Mouse (Mus musculus) neural tube, embryonic 15.5 days (tissue): Measurements from ENCODE around the gene Tmem127. TPM values are rescaled to one million over a fixed set of nuclear protein-coding genes. Genes with fewer than 3 reads are reported as not detected.
"Not testable (repeated sequence)": the region's sequence is repeated elsewhere in the genome, so short reads cannot be mapped to it uniquely, and the experiment has no call there.

ENCODE experiments used
- ATAC-seq: fragments of 200-750 bp; cut with Nextera tagmentation; 2 replicates; pipeline ENCODE4 v1.8.0; 2017; ENCODE audit warnings: mild to moderate bottlenecking, moderate TSS enrichment, moderate library complexity; ENCODE audit not compliant: low FRiP score
- H3K27ac ChIP-seq: fragments of 300-500 bp; sonication (generic); replicated peaks from 2 replicates; pipeline ENCODE4 v1.5.1; 2015; ENCODE audit warnings: mild to moderate bottlenecking, inconsistent platforms
- H3K27me3 ChIP-seq: fragments of 300-500 bp; sonication (generic); replicated peaks from 2 replicates; pipeline ENCODE4 v1.6.1; 2015; ENCODE audit warnings: inconsistent platforms
- H3K36me3 ChIP-seq: fragments of 300-500 bp; sonication (generic); 2 replicates; pipeline ENCODE4 v1.6.1; 2015; ENCODE audit warnings: inconsistent platforms
- H3K4me1 ChIP-seq: fragments of 300-500 bp; sonication (generic); 2 replicates; pipeline ENCODE4 v1.6.1; 2015; ENCODE audit warnings: inconsistent platforms
- H3K4me2 ChIP-seq: fragments of 300-500 bp; sonication (generic); 2 replicates; pipeline ENCODE4 v1.6.1; 2015; ENCODE audit warnings: inconsistent platforms, mild to moderate bottlenecking, moderate library complexity
- H3K4me3 ChIP-seq: fragments of 300-500 bp; sonication (generic); replicated peaks from 2 replicates; pipeline ENCODE4 v1.5.1; 2015; ENCODE audit warnings: mild to moderate bottlenecking, inconsistent platforms
- H3K9ac ChIP-seq: fragments of 300-500 bp; sonication (generic); replicated peaks from 2 replicates; pipeline ENCODE4 v1.6.1; 2015; ENCODE audit warnings: mild to moderate bottlenecking, inconsistent platforms
- H3K9me3 ChIP-seq: fragments of 300-500 bp; sonication (generic); replicated peaks from 2 replicates; pipeline ENCODE4 v1.6.1; 2016; ENCODE audit warnings: inconsistent platforms
- WGBS: fragments of 180-500 bp; shearing (Covaris S2); methylation state at CpG from one replicate; pipeline ENCODE4 v1.1.7; 2015; ENCODE audit warnings: mixed read lengths; 5-methylcytosine and 5-hydroxymethylcytosine counted together
- polyA plus RNA-seq: library from polyadenylated mRNA; unstranded; fragments of >200 nt; fragmentation: Nextera tagmentation; extraction: Ambion mirVana; gene quantifications from 2 replicates; pipeline ENCODE4 v1.2.1, GENCODE M21; 2015

Tmem127 gene
- polyA plus RNA-seq, 1 experiment from 2014 or later, result 53.8 TPM

GRCm38 (mm10) chr2:127301883-127302282, 54.2 kb downstream of the Tmem127 start:
- no peaks in the 10 kb centered on the region for H3K27me3 ChIP-seq
- peaks cover 44% of the 10 kb centered on the region for H3K36me3 ChIP-seq
- no peak overlapping the region for H3K27ac ChIP-seq
- no peaks in the 10 kb centered on the region for H3K4me1 ChIP-seq
- H3K9ac ChIP-seq, result no peak overlapping the region
- WGBS, result 96% methylated on average over 3 of the region's 3 CpGs
- H3K4me2 ChIP-seq, result no peak overlapping the region
- no peaks in the 10 kb centered on the region for H3K9me3 ChIP-seq
- H3K4me3 ChIP-seq, result no peak overlapping the region
- no peak for ATAC-seq

- not testable (repeated sequence) for ATAC-seq
Measured at GRCm38 (mm10) chr2:127304192-127304591, 56.5 kb downstream of the Tmem127 start.

GRCm38 (mm10) chr2:127304609-127305210, 57.0 kb downstream of the Tmem127 start:
- Histone ChIP-seq H3K9me3 (no peaks in the 10 kb centered on the region), H3K9ac (no peak overlapping the region), H3K27ac (no peak overlapping the region), H3K4me2 (no peak overlapping the region), H3K27me3 (no peaks in the 10 kb centered on the region), H3K4me3 (no peak overlapping the region), H3K36me3 (peaks cover 16% of the 10 kb centered on the region), H3K4me1 (no peaks in the 10 kb centered on the region)
- ATAC-seq, result no peak
- WGBS, result 87% methylated on average over 3 of the region's 3 CpGs

More at GRCm38 (mm10) chr2:127304192-127304591, 56.5 kb downstream of the Tmem127 start:
- not testable (repeated sequence) for H3K4me3 ChIP-seq, H3K9me3 ChIP-seq, H3K4me1 ChIP-seq, H3K27me3 ChIP-seq, H3K9ac ChIP-seq, H3K27ac ChIP-seq, H3K4me2 ChIP-seq
- peaks cover 21% of the 10 kb centered on the region for H3K36me3 ChIP-seq
- WGBS, result 98% methylated on average over 4 of the region's 4 CpGs

GRCm38 (mm10) chr2:127306123-127306522, 58.4 kb downstream of the Tmem127 start:
- Histone ChIP-seq H3K27me3 (no peaks in the 10 kb centered on the region), H3K4me2 (no peak overlapping the region), H3K27ac (no peak overlapping the region), H3K36me3 (0 out of 2 replicates have a peak, but pooled peaks cover 4% of the 10 kb centered on the region), H3K9me3 (no peaks in the 10 kb centered on the region), H3K9ac (no peak overlapping the region), H3K4me3 (no peak overlapping the region), H3K4me1 (no peaks in the 10 kb centered on the region)
- ATAC-seq, result no peak

DNA sequence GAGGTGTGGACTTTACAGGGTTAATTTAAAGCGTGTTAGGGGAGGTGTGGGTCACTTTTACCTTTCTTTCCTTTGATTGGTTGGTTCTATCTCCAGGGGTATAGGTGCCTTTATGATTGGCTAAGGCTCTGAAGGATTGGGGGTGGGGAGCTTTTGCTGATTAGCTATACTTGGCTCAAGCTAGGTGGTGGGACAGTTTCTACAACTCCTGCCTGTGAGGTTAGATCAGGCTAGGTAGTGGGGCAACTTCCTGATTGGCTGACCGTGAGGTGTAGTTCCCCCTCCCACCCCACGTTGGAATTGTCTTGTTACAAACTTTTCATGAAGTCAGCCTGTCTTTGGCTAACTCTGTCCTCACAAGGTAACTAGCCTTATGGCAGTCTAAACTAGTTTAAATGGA, 59.5 kb downstream of the Tmem127 start:
- WGBS, result 46% methylated on average over 3 of the region's 3 CpGs
- ATAC-seq, result no peak
- H3K4me1 ChIP-seq, result no peaks in the 10 kb centered on the region
- H3K36me3 ChIP-seq, result no peaks in the 10 kb centered on the region
- no peak overlapping the region for H3K9ac ChIP-seq
- no peak overlapping the region for H3K4me3 ChIP-seq
- H3K27me3 ChIP-seq, result no peaks in the 10 kb centered on the region
- H3K9me3 ChIP-seq, result no peaks in the 10 kb centered on the region
- no peak overlapping the region for H3K4me2 ChIP-seq
- no peak overlapping the region for H3K27ac ChIP-seq

DNA sequence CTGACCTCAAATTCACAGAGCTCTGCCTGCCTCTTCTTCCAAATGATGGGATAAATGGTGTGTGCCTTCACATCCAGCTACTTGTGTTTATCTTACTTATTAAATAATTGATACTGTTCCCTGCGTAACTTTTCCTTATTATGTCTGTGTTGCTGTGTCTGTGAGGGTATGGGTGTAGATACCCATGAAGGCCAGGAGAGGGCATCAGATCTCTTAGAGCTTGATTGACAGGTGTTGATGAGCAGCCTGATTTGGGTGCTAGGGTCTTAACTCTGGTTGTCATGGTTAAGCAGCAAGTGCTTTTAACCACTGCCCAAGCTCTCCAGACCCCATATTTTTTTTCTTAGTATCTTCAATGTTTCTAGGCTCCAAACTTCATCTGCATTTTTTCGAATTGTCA, 61.0 kb downstream of the Tmem127 start:
- no peaks in the 10 kb centered on the region for H3K9me3 ChIP-seq
- no peak overlapping the region for H3K4me2 ChIP-seq
- no peak overlapping the region for H3K9ac ChIP-seq
- H3K4me1 ChIP-seq, result no peaks in the 10 kb centered on the region
- no peak overlapping the region for H3K4me3 ChIP-seq
- H3K27ac ChIP-seq, result no peak overlapping the region
- WGBS, result 93% methylated on average over 2 of the region's 2 CpGs
- no peaks in the 10 kb centered on the region for H3K36me3 ChIP-seq
- ATAC-seq, result no peak
- H3K27me3 ChIP-seq, result no peaks in the 10 kb centered on the region

DNA sequence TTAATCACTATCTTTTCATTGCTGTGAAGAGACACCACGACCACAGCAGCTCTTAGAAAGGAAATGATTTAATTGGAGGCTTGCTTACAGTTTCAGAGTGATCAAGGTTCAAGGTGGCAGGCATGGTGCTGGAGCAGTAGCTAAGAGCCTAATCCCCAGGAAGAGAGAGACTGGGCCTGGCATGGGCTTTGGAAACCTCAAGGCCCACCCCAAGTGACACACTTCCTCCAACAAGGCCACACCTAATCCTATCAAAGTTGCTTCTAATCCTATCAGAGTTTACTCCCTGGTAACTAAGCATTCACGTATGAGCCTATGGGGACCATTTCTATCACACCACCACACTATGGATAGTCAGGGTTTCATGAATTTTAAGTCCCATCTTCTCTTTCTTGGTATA, 62.5 kb downstream of the Tmem127 start:
- Histone ChIP-seq H3K36me3 (no peaks in the 10 kb centered on the region), H3K9me3 (no peaks in the 10 kb centered on the region), H3K9ac (no peak overlapping the region), H3K4me3 (no peak overlapping the region), H3K27ac (no peak overlapping the region), H3K4me1 (no peaks in the 10 kb centered on the region), H3K4me2 (no peak overlapping the region), H3K27me3 (no peaks in the 10 kb centered on the region)
- no peak for ATAC-seq
- 59% methylated on average over 2 of the region's 2 CpGs for WGBS

DNA sequence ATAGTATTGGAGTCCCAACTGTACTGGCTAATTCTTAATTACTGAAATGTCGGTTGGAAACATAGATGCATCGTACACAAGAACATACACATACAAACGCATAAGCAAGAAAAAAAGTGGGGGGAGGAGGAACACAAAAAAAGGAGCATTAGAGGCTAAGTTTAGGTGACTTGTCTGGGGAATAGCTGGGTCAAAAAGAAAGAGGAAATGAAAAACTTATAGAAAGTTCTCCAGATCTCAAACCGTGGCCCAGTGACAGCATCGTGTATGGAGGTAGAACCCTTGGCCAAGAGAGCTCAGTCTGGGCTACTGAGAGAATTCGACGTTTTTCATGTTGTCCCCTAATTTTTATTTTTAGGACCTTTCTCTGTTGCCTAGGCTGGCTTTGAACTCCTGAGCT, 63.0 kb downstream of the Tmem127 start:
- 92% methylated on average over 7 of the region's 7 CpGs for WGBS

More for the DNA sequence above, 63.0 kb downstream of the Tmem127 start:
- H3K27ac ChIP-seq, result no peak overlapping the region
- no peaks in the 10 kb centered on the region for H3K4me1 ChIP-seq
- no peak overlapping the region for H3K9ac ChIP-seq
- H3K27me3 ChIP-seq, result no peaks in the 10 kb centered on the region
- H3K4me3 ChIP-seq, result no peak overlapping the region
- no peaks in the 10 kb centered on the region for H3K36me3 ChIP-seq
- no peak for ATAC-seq
- H3K9me3 ChIP-seq, result no peaks in the 10 kb centered on the region
- no peak overlapping the region for H3K4me2 ChIP-seq

Other genes starting within 250 kb of the Tmem127 start
- gene Ap4e1, start 239.2 kb upstream of the Tmem127 start, polyA plus RNA-seq, result 11.4 and 11.8 TPM in 2 replicates
- gene Blvra, start 177.2 kb upstream of the Tmem127 start, polyA plus RNA-seq, result 34.4 and 40.9 TPM in 2 replicates
- 10.2 and 26.5 TPM in 2 replicates for gene Ncaph, start 114.0 kb upstream of the Tmem127 start, polyA plus RNA-seq
- 12.1 and 14.8 TPM in 2 replicates for gene Itpripl1, start 104.5 kb upstream of the Tmem127 start, polyA plus RNA-seq
- gene 1810024B03Rik, start 39.6 kb upstream of the Tmem127 start, polyA plus RNA-seq, result 0.64 and 0.92 TPM in 2 replicates
- gene Snrnp200, start 39.5 kb upstream of the Tmem127 start, polyA plus RNA-seq, result 40.0 and 45.6 TPM in 2 replicates
- gene Ciao1, start 92 bp upstream of the Tmem127 start, polyA plus RNA-seq, result 64.6 and 68.5 TPM in 2 replicates
- 79.6 and 83.2 TPM in 2 replicates for gene Stard7, start 22.3 kb downstream of the Tmem127 start, polyA plus RNA-seq
- gene Dusp2, start 88.3 kb downstream of the Tmem127 start, polyA plus RNA-seq, result 18.2 and 23.1 TPM in 2 replicates
- gene Astl, start 90.7 kb downstream of the Tmem127 start, polyA plus RNA-seq, result not detected in 2 replicates
- gene Adra2b, start 115.3 kb downstream of the Tmem127 start, polyA plus RNA-seq, result 0.60 and 0.72 TPM in 2 replicates
- gene Gpat2, start 177.3 kb downstream of the Tmem127 start, polyA plus RNA-seq, result 0.05 and 0.32 TPM in 2 replicates
- gene Fahd2a, start 196.7 kb downstream of the Tmem127 start, polyA plus RNA-seq, result 31.2 and 36.4 TPM in 2 replicates